Mouse (Mus musculus): ENCODE results near the gene Tom1. TPM values are rescaled to one million over a fixed set of nuclear protein-coding genes. Genes with fewer than 3 reads are reported as not detected.

Tom1 gene
- polyA plus RNA-seq, 1 experiment from 2014 or later: 40.3 TPM

DNA sequence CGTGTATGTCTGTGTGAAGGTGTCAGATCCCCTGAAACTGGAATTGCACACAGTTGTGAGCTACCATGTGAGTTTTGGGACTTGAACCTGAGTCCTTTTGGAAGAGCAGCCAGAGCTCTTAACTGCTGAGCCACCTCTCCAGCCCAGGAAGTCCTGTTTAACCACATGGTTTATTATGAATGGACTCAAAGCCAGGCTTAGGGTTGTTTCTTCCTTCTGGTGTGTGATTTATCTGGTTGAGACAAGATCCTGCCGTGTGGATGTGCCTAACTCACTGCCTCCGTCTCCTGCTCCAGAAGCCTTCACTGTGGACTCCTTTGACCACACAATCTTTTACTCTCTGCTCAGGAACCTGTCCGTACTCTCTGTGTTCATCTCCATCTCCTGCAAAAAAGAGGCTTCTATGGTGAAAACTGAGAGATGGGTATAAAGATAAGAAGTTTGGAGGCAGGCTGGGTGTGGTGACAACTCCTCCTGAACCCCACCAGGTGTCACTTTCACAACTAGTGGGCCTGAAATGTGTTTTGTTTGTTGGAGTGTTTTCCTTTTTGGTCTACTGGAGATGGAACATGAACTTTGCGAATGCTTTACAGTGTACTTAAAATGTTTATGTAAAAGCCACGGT, 48.8 kb downstream of the Tom1 start:
- no peak for DNase-seq (ENCODE audit: low spot score)
- Histone ChIP-seq H3K4me1 (peaks cover 14% of the 10 kb centered on the region), H3K9me3 (no peaks in the 10 kb centered on the region), H3K27me3 (ENCODE audit: insufficient read depth, poor library complexity, severe bottlenecking) (no peaks in the 10 kb centered on the region), H3K4me3 (no peak overlapping the region), H3K36me3 (no peaks in the 10 kb centered on the region), H3K27ac (no peak overlapping the region)
- 74% methylated on average over 6 of the region's 6 CpGs for WGBS

- Histone ChIP-seq H3K27ac (peak overlapping the region; percentile 86), H3K27me3 (ENCODE audit: insufficient read depth, poor library complexity, severe bottlenecking) (no peaks in the 10 kb centered on the region), H3K36me3 (no peaks in the 10 kb centered on the region), H3K4me3 (peak overlapping the region; percentile 58), H3K4me1 (peaks cover 15% of the 10 kb centered on the region), H3K9me3 (no peaks in the 10 kb centered on the region)
- WGBS: 5% methylated on average over 17 of the region's 17 CpGs
- DNase-seq (ENCODE audit: low spot score): peak; percentile 97
Measured at GRCm38 (mm10) chr8:75083846-75084245, 50.3 kb downstream of the Tom1 start.

DNA sequence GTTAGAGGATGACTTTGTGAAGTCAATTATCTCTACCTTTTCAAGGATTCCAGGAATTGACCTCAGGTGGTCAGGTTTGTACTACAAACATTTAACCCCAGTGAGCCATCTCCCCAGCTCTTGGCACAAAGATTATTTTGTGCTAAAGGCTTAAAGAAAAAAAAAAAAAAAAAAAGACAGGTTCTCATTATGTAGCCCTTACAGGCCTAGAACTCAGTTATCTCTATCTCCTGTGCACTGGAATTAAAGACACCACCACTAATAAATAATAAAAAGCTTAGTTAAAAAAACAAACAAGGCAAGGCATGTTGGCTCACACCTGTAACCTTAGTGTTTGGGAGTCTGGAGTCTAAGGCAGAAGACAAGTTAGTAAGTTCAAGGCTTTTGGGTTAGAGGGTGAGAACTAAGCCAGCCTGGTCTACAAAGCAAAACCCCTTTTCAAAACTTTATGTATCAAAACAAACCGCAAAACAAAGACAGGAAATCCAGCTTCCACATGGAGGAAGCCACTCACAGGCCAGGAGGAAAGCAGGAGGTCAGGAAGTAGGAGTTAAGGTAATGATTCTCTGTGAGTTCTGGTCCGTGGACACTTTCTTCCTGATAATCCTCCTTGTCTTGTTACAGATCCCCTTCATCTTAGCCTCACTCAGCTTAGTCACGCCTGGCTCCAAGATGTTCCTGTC, 51.0 kb downstream of the Tom1 start:
- no peaks in the 10 kb centered on the region for H3K36me3 ChIP-seq
- WGBS: 50% methylated on average over 3 of the region's 3 CpGs
- no peaks in the 10 kb centered on the region for H3K9me3 ChIP-seq
- H3K27me3 ChIP-seq (ENCODE audit: insufficient read depth, poor library complexity, severe bottlenecking): no peaks in the 10 kb centered on the region
- DNase-seq (ENCODE audit: low spot score): no peak
- peak overlapping the region; percentile 58; the same call in 1 of the 2 replicates for H3K4me3 ChIP-seq
- peaks cover 22% of the 10 kb centered on the region for H3K4me1 ChIP-seq
- H3K27ac ChIP-seq: peak overlapping the region; percentile 86

- H3K27me3 ChIP-seq (ENCODE audit: insufficient read depth, poor library complexity, severe bottlenecking): 0 out of 2 replicates have a peak, but pooled peaks cover under 1% of the 10 kb centered on the region
- no peak for DNase-seq (ENCODE audit: low spot score)
- no peaks in the 10 kb centered on the region for H3K36me3 ChIP-seq
- H3K9me3 ChIP-seq: no peaks in the 10 kb centered on the region
- no peak overlapping the region for H3K27ac ChIP-seq
- 77% methylated on average over 2 of the region's 2 CpGs for WGBS
- no peak overlapping the region for H3K4me3 ChIP-seq
- H3K4me1 ChIP-seq: peaks cover 30% of the 10 kb centered on the region
Measured at GRCm38 (mm10) chr8:75086002-75086401, 52.5 kb downstream of the Tom1 start.

DNA sequence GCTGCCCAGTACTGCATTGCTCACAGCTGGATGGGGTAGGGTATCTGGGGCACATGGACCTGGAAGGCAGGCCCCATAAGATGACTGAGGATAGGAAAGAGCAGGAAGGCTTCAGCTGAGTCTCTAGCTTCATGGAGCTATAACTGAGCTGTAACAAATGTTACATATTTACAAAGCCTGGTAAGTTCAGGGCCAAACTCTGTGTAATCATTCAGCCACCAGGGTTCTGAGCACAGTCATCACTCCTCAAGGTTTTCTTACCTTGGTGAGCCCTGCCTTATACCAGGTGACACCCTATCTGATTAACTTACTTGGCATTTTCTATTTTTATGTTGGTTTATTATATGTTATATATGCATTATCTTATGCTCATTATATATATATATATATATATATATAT, 53.6 kb downstream of the Tom1 start:
- Histone ChIP-seq H3K27me3 (ENCODE audit: insufficient read depth, poor library complexity, severe bottlenecking) (peaks cover 5% of the 10 kb centered on the region; the same call in 1 of the 2 replicates), H3K27ac (no peak overlapping the region), H3K4me3 (no peak overlapping the region), H3K4me1 (peaks cover 30% of the 10 kb centered on the region), H3K9me3 (no peaks in the 10 kb centered on the region), H3K36me3 (no peaks in the 10 kb centered on the region)
- no peak for DNase-seq (ENCODE audit: low spot score)

DNA sequence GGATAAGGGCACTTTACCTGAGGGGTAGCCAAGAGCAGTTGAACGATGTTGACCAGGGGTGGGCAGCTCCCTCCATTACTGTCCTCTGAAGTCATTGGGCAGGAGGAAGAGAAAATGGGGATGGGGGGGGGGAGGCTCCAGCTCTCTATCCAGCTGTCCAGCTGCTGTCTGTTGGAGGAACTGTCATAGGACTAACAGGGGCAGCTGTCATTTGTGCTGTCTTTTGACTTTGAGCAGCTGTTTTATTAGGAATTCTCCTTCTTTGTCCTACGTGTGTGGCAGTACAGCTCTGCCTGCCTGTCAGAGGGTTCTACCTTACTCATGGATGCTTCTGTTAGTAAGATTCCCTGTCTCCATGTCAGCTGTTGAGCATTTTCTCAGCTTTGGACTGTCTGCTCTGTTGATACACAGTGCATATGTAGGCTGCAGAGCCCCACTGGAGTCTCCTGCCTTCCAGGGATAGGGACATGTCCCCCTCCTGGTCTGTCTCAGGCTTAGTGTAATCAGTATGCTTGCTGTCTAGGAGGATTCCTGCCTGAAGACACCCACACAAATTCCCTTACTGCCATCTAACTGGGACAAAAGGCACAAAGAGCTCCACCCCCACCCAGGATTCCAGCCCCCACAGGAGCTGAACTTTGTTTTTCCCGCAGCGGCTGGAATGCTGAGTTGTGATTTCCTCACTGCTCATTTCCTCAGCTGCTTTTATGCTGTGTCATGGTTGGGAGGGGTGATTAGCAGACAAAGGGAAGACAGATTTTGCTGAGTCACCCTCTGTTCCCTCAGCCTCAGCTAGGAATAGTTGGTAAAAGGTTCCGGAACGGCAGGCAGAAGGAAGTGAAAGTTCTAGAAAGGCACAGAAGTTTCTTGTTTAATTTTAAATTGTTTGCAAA, 55.7 kb downstream of the Tom1 start:
- WGBS: 17% methylated on average over 6 of the region's 6 CpGs
- Histone ChIP-seq H3K27me3 (ENCODE audit: insufficient read depth, poor library complexity, severe bottlenecking) (peaks cover 5% of the 10 kb centered on the region; the same call in 1 of the 2 replicates), H3K4me3 (peak overlapping the region; percentile 38), H3K27ac (peak overlapping the region; percentile 86), H3K4me1 (peaks cover 28% of the 10 kb centered on the region), H3K9me3 (no peaks in the 10 kb centered on the region), H3K36me3 (no peaks in the 10 kb centered on the region)
- peak; percentile 84 for DNase-seq (ENCODE audit: low spot score)

DNA sequence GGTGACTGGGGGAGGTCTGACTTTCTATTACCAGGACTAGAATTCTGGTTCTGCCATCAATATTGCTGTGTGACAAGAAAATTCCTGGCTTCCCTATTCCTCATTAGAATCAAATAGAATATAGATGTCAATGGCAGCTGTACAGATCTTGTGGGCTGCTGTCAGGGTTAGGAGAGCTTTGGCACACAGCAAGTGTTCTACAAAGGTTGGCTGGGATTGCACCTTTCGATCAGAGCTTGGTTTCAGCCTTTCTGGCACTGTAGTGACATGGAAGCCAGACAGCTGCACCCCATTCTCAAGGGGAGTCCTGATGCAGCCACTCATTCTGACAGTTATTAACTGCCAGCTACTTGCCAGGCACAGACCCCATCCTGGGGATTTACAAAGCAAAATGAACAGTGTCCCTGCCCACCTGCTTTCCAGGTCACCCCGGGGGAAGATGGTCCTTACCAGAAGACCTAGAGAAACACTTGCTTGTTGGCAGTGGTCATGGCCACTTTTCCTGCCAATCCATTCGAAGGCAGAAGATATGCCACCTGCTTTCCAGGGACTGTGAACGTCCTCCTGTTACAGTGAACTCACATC, 57.4 kb downstream of the Tom1 start:
- Histone ChIP-seq H3K36me3 (peaks cover 2% of the 10 kb centered on the region; the same call in 1 of the 2 replicates), H3K4me1 (peaks cover 21% of the 10 kb centered on the region), H3K27me3 (ENCODE audit: insufficient read depth, poor library complexity, severe bottlenecking) (peaks cover 5% of the 10 kb centered on the region; the same call in 1 of the 2 replicates), H3K9me3 (no peaks in the 10 kb centered on the region), H3K4me3 (no peak overlapping the region), H3K27ac (no peak overlapping the region)
- WGBS: 78% methylated on average over 4 of the region's 4 CpGs
- DNase-seq (ENCODE audit: low spot score): no peak

GRCm38 (mm10) chr8:75093399-75094156, 60.1 kb downstream of the Tom1 start, which contains the start of gene Hmox1:
Hmox1 (plus strand) TSS chr8:75093621.
- peak within 1 kb of the TSS; percentile 84 for H3K4me3 ChIP-seq
- no peaks in the 10 kb centered on the region for H3K9me3 ChIP-seq
- peak; percentile 95 for DNase-seq (ENCODE audit: low spot score)
- peak within 1 kb of the TSS; percentile 90 for H3K27ac ChIP-seq
- under 1% methylated on average over 36 of the region's 36 CpGs for WGBS
- peaks cover 21% of the 10 kb centered on the region for H3K4me1 ChIP-seq
- peaks cover 29% of the 10 kb centered on the region for H3K36me3 ChIP-seq
- H3K27me3 ChIP-seq (ENCODE audit: insufficient read depth, poor library complexity, severe bottlenecking): peaks cover 5% of the 10 kb centered on the region; the same call in 1 of the 2 replicates

- H3K9me3 ChIP-seq: no peaks in the 10 kb centered on the region
- DNase-seq (ENCODE audit: low spot score): no peak
- WGBS: 70% methylated on average over 4 of the region's 4 CpGs
- H3K4me1 ChIP-seq: peaks cover 14% of the 10 kb centered on the region
- no peak overlapping the region for H3K4me3 ChIP-seq
- H3K27ac ChIP-seq: peak overlapping the region; percentile 73
- peaks cover 31% of the 10 kb centered on the region for H3K36me3 ChIP-seq
- H3K27me3 ChIP-seq (ENCODE audit: insufficient read depth, poor library complexity, severe bottlenecking): no peaks in the 10 kb centered on the region
Measured at GRCm38 (mm10) chr8:75102956-75103355, 69.5 kb downstream of the Tom1 start.

- Histone ChIP-seq H3K9me3 (no peaks in the 10 kb centered on the region), H3K4me1 (peaks cover 14% of the 10 kb centered on the region), H3K27me3 (ENCODE audit: insufficient read depth, poor library complexity, severe bottlenecking) (no peaks in the 10 kb centered on the region), H3K36me3 (peaks cover 26% of the 10 kb centered on the region), H3K27ac (peak overlapping the region; percentile 73), H3K4me3 (no peak overlapping the region)
- WGBS: 50% methylated on average over 8 of the region's 8 CpGs
- no peak for DNase-seq (ENCODE audit: low spot score)
Measured at GRCm38 (mm10) chr8:75103376-75103878, 69.9 kb downstream of the Tom1 start.

GRCm38 (mm10) chr8:75108527-75109235, 75.2 kb downstream of the Tom1 start:
- DNase-seq (ENCODE audit: low spot score): peak; percentile 94
- Histone ChIP-seq H3K27ac (peak overlapping the region; percentile 97), H3K27me3 (ENCODE audit: insufficient read depth, poor library complexity, severe bottlenecking) (no peaks in the 10 kb centered on the region), H3K4me1 (peaks cover 25% of the 10 kb centered on the region), H3K4me3 (peak overlapping the region; percentile 93), H3K36me3 (peaks cover 28% of the 10 kb centered on the region), H3K9me3 (no peaks in the 10 kb centered on the region)
- WGBS: under 1% methylated on average over 9 of the region's 9 CpGs

All from heart, embryonic 10.5 days (tissue).